Mouse (Mus musculus): ENCODE data around the gene S100a3.

- TF ChIP-seq CTCF (IDR thresholded peaks at IDR 0.05; ENCODE audit: insufficient read depth, low read depth, low read length) (no peak), POLR2A (IDR thresholded peaks at IDR 0.05; ENCODE audit: insufficient read depth, low read depth, low read length) (no peak)
Measured at GRCm38 (mm10) chr3:90537141-90537904, 23.1 kb upstream of the S100a3 start, which contains the start of gene S100a16.
